Mouse (Mus musculus): ENCODE data around the gene Mrtfb. TPM values are rescaled to one million over a fixed set of nuclear protein-coding genes. Genes with fewer than 3 reads are reported as not detected.

The Mrtfb gene
- polyA plus RNA-seq, 1 experiment from 2014 or later: 13.5 TPM

DNA sequence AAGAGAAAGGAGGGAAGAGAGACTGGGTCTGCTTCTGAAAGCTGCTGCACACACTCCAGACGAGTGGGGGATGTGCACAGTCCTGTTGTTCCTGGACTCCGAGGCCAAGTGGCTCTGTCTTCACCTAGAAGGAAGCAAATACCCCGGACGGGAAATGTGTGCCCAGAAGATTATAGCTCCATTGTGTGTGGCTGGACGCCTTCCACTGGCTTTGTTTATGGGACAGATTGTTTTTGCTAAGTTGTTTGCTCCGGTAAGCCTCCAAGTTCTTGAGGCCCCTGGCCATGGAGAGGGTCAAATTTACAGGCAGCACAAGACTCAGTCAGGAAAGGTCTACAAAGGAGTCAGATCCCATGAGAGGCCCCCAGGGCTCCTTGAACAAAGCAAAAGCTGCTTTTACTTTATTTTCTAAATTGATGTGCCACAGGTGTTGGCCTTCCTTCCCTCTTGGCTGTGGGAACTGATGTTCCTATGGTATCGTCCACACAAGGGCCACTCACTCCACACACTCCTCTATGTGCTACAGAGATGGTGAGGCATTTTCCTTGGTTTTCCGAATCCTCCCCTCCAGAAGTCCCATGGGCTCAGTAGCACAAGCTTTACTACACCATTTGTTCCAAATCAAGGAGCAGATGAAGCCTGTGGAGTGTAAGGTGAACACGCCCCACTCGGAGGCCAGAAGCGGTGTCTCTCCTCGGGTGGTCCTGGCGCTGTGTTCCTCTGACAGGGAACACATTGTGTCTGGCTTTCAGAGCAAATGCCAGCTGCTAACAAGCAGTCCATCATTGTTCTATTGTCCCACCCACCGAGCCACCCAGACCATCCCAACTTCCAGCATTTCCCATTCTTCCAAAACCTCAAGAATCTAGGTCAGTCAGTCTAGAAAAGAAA is 23.1 kb upstream of the Mrtfb start:
- no peaks in the 10 kb centered on the region for H3K36me3 ChIP-seq (ENCODE audit: control insufficient read depth, insufficient read depth, low read length)
- no peak overlapping the region for H3K4me2 ChIP-seq (ENCODE audit: low read depth, low read length)
- H3K9me3 ChIP-seq (ENCODE audit: control insufficient read depth, low read length): no peaks in the 10 kb centered on the region
- H3K27ac ChIP-seq (ENCODE audit: low read depth, low read length): no peak overlapping the region
- no peak overlapping the region for H3K4me3 ChIP-seq (ENCODE audit: low read depth, low read length)
- no peak for ATAC-seq (ENCODE audit: low read depth)
- no peaks in the 10 kb centered on the region for H3K4me1 ChIP-seq (ENCODE audit: control insufficient read depth, insufficient read depth, low read length)
- WGBS: 72% methylated on average over 14 of the region's 14 CpGs
- no peaks in the 10 kb centered on the region for H3K27me3 ChIP-seq (ENCODE audit: control insufficient read depth, insufficient read depth, low read length)
- H3K9ac ChIP-seq (replicated peaks; ENCODE audit: low read depth, low read length): no peak overlapping the region

GRCm38 (mm10) chr16:13239039-13239438 is 17.2 kb upstream of the Mrtfb start:
- ATAC-seq (ENCODE audit: low read depth): no peak
- Histone ChIP-seq H3K36me3 (ENCODE audit: control insufficient read depth, insufficient read depth, low read length) (no peaks in the 10 kb centered on the region), H3K27me3 (ENCODE audit: control insufficient read depth, insufficient read depth, low read length) (no peaks in the 10 kb centered on the region), H3K9me3 (ENCODE audit: control insufficient read depth, low read length) (no peaks in the 10 kb centered on the region), H3K4me2 (ENCODE audit: low read depth, low read length) (no peak overlapping the region), H3K9ac (replicated peaks; ENCODE audit: low read depth, low read length) (no peak overlapping the region), H3K4me3 (ENCODE audit: low read depth, low read length) (no peak overlapping the region), H3K27ac (ENCODE audit: low read depth, low read length) (no peak overlapping the region), H3K4me1 (ENCODE audit: control insufficient read depth, insufficient read depth, low read length) (no peaks in the 10 kb centered on the region)
- 86% methylated on average over 4 of the region's 4 CpGs for WGBS

GRCm38 (mm10) chr16:13239544-13239943 is 16.7 kb upstream of the Mrtfb start:
- no peaks in the 10 kb centered on the region for H3K36me3 ChIP-seq (ENCODE audit: control insufficient read depth, insufficient read depth, low read length)
- H3K27ac ChIP-seq (ENCODE audit: low read depth, low read length): no peak overlapping the region
- H3K4me1 ChIP-seq (ENCODE audit: control insufficient read depth, insufficient read depth, low read length): no peaks in the 10 kb centered on the region
- no peaks in the 10 kb centered on the region for H3K9me3 ChIP-seq (ENCODE audit: control insufficient read depth, low read length)
- H3K27me3 ChIP-seq (ENCODE audit: control insufficient read depth, insufficient read depth, low read length): no peaks in the 10 kb centered on the region
- 73% methylated on average over 2 of the region's 2 CpGs for WGBS
- H3K4me3 ChIP-seq (ENCODE audit: low read depth, low read length): no peak overlapping the region
- ATAC-seq (ENCODE audit: low read depth): no peak
- H3K4me2 ChIP-seq (ENCODE audit: low read depth, low read length): no peak overlapping the region
- H3K9ac ChIP-seq (replicated peaks; ENCODE audit: low read depth, low read length): no peak overlapping the region

GRCm38 (mm10) chr16:13240326-13240725 is 16.0 kb upstream of the Mrtfb start:
- H3K9me3 ChIP-seq (ENCODE audit: control insufficient read depth, low read length): no peaks in the 10 kb centered on the region
- no peak overlapping the region for H3K9ac ChIP-seq (replicated peaks; ENCODE audit: low read depth, low read length)
- no peaks in the 10 kb centered on the region for H3K27me3 ChIP-seq (ENCODE audit: control insufficient read depth, insufficient read depth, low read length)
- no peaks in the 10 kb centered on the region for H3K36me3 ChIP-seq (ENCODE audit: control insufficient read depth, insufficient read depth, low read length)
- no peak for ATAC-seq (ENCODE audit: low read depth)
- no peak overlapping the region for H3K4me3 ChIP-seq (ENCODE audit: low read depth, low read length)
- no peak overlapping the region for H3K4me2 ChIP-seq (ENCODE audit: low read depth, low read length)
- H3K27ac ChIP-seq (ENCODE audit: low read depth, low read length): no peak overlapping the region
- no peaks in the 10 kb centered on the region for H3K4me1 ChIP-seq (ENCODE audit: control insufficient read depth, insufficient read depth, low read length)
- WGBS: 84% methylated on average over 7 of the region's 7 CpGs

- Histone ChIP-seq H3K27me3 (ENCODE audit: control insufficient read depth, insufficient read depth, low read length) (no peaks in the 10 kb centered on the region), H3K4me2 (ENCODE audit: low read depth, low read length) (no peak overlapping the region), H3K36me3 (ENCODE audit: control insufficient read depth, insufficient read depth, low read length) (no peaks in the 10 kb centered on the region), H3K27ac (ENCODE audit: low read depth, low read length) (no peak overlapping the region), H3K4me3 (ENCODE audit: low read depth, low read length) (no peak overlapping the region), H3K9me3 (ENCODE audit: control insufficient read depth, low read length) (no peaks in the 10 kb centered on the region), H3K9ac (replicated peaks; ENCODE audit: low read depth, low read length) (no peak overlapping the region), H3K4me1 (ENCODE audit: control insufficient read depth, insufficient read depth, low read length) (no peaks in the 10 kb centered on the region)
- ATAC-seq (ENCODE audit: low read depth): no peak
- 27% methylated on average over 4 of the region's 4 CpGs for WGBS
Measured at GRCm38 (mm10) chr16:13245658-13246057, 10.6 kb upstream of the Mrtfb start.

DNA sequence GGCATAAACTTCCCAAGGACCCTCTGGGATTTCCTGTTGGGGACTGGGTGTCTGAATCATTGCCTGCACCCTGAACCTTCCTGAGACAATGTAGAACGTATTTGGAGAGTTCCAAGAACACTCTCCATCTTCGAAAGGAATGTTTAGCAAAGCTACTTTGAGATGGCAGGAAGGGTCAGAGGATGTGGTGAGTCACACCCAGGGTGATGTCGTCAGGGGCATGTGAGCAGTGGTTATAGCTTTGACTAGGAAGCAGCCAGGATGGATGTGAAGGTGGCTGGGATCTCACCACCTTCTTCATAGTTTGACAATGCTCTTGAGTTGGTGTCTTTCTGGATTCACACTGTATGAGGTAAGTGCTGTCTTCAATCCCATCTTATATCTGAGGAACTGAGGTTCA is 9.4 kb upstream of the Mrtfb start:
- Histone ChIP-seq H3K27me3 (ENCODE audit: control insufficient read depth, insufficient read depth, low read length) (no peaks in the 10 kb centered on the region), H3K36me3 (ENCODE audit: control insufficient read depth, insufficient read depth, low read length) (no peaks in the 10 kb centered on the region), H3K9me3 (ENCODE audit: control insufficient read depth, low read length) (no peaks in the 10 kb centered on the region), H3K4me3 (ENCODE audit: low read depth, low read length) (no peak overlapping the region), H3K27ac (ENCODE audit: low read depth, low read length) (no peak overlapping the region), H3K4me2 (ENCODE audit: low read depth, low read length) (no peak overlapping the region), H3K9ac (replicated peaks; ENCODE audit: low read depth, low read length) (no peak overlapping the region), H3K4me1 (ENCODE audit: control insufficient read depth, insufficient read depth, low read length) (no peaks in the 10 kb centered on the region)
- no peak for ATAC-seq (ENCODE audit: low read depth)
- WGBS: 79% methylated on average over 3 of the region's 3 CpGs

DNA sequence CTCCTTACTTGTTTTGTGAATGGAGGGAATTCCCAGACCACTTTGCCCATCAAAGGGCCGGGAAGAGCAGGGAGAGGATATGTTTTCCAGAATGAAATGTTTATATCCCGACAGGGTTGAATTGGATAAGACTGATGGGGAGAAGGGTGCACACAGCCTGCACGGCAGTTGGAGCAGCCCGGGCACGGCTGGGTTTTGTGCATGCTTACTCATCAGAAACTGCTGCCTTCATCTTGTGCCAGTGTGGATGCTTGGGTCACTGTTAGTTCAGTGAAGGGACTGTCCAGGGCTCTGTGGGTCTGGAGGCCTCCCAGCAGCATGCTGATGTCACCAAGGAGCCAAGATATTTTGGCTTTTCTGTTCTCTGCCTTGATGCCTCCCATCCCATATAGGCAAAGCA is 6.2 kb upstream of the Mrtfb start:
- H3K27me3 ChIP-seq (ENCODE audit: control insufficient read depth, insufficient read depth, low read length): no peaks in the 10 kb centered on the region
- WGBS: 84% methylated on average over 5 of the region's 5 CpGs
- no peaks in the 10 kb centered on the region for H3K36me3 ChIP-seq (ENCODE audit: control insufficient read depth, insufficient read depth, low read length)
- H3K27ac ChIP-seq (ENCODE audit: low read depth, low read length): no peak overlapping the region
- H3K9ac ChIP-seq (replicated peaks; ENCODE audit: low read depth, low read length): no peak overlapping the region
- no peaks in the 10 kb centered on the region for H3K4me1 ChIP-seq (ENCODE audit: control insufficient read depth, insufficient read depth, low read length)
- no peaks in the 10 kb centered on the region for H3K9me3 ChIP-seq (ENCODE audit: control insufficient read depth, low read length)
- H3K4me2 ChIP-seq (ENCODE audit: low read depth, low read length): no peak overlapping the region
- no peak overlapping the region for H3K4me3 ChIP-seq (ENCODE audit: low read depth, low read length)
- ATAC-seq (ENCODE audit: low read depth): no peak

- Histone ChIP-seq H3K27ac (ENCODE audit: low read depth, low read length) (peak overlapping the region; percentile 70), H3K9me3 (ENCODE audit: control insufficient read depth, low read length) (no peaks in the 10 kb centered on the region), H3K4me1 (ENCODE audit: control insufficient read depth, insufficient read depth, low read length) (peaks cover 7% of the 10 kb centered on the region; the same call in 1 of the 2 replicates), H3K36me3 (ENCODE audit: control insufficient read depth, insufficient read depth, low read length) (no peaks in the 10 kb centered on the region), H3K4me2 (ENCODE audit: low read depth, low read length) (peak overlapping the region; percentile 77), H3K4me3 (ENCODE audit: low read depth, low read length) (peak overlapping the region; percentile 77), H3K27me3 (ENCODE audit: control insufficient read depth, insufficient read depth, low read length) (no peaks in the 10 kb centered on the region), H3K9ac (replicated peaks; ENCODE audit: low read depth, low read length) (peak overlapping the region; percentile 82)
- WGBS: 5% methylated on average over 51 of the region's 64 CpGs
- ATAC-seq (ENCODE audit: low read depth): peak; percentile 75
Measured at GRCm38 (mm10) chr16:13256667-13257527, 616 bp downstream of the Mrtfb start.

GRCm38 (mm10) chr16:13257528-13257835 is 1.2 kb downstream of the Mrtfb start:
- Histone ChIP-seq H3K27ac (ENCODE audit: low read depth, low read length) (no peak overlapping the region), H3K27me3 (ENCODE audit: control insufficient read depth, insufficient read depth, low read length) (no peaks in the 10 kb centered on the region), H3K36me3 (ENCODE audit: control insufficient read depth, insufficient read depth, low read length) (no peaks in the 10 kb centered on the region), H3K9me3 (ENCODE audit: control insufficient read depth, low read length) (no peaks in the 10 kb centered on the region), H3K9ac (replicated peaks; ENCODE audit: low read depth, low read length) (no peak overlapping the region), H3K4me3 (ENCODE audit: low read depth, low read length) (peak overlapping the region; percentile 77), H3K4me1 (ENCODE audit: control insufficient read depth, insufficient read depth, low read length) (peaks cover 7% of the 10 kb centered on the region; the same call in 1 of the 2 replicates), H3K4me2 (ENCODE audit: low read depth, low read length) (peak overlapping the region; percentile 77)
- ATAC-seq (ENCODE audit: low read depth): no peak
- WGBS: 27% methylated on average over 5 of the region's 5 CpGs

All from neural tube, embryonic 14.5 days (tissue).